Mouse (Mus musculus) megakaryocyte, embryonic 14.5 days (primary cell): ENCODE data around the gene Ube2e1.

Source experiments
- FLI1 ChIP-seq: IDR thresholded peaks from 2 replicates; pipeline ENCODE4 v1.6.1; 2012; ENCODE audit warnings: low read length, inconsistent platforms, mixed read lengths
- GATA1 ChIP-seq: IDR thresholded peaks from 3 replicates; pipeline ENCODE4 v1.6.1; 2012; ENCODE audit warnings: mixed read lengths, low read length, inconsistent platforms, borderline replicate concordance

DNA sequence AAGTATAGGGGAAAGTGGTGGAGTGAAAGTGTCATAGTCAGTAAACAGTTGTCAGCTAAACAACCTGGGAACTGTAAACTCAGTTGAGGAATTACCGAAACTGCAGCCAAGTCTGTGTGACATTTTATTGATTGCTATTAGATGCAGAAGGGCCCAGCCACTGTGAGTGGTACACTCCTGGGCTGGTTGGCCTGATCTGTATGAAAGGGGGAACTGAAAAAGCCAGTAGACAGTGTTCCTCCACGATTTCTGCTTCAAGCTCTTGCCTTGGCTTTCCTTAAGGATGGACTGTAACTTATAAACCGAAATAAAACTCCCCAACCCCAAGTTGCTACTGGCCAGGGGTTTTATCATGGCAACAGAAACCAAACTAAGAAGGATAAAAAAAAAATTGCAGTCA, 39.1 kb downstream of the Ube2e1 start:
- TF ChIP-seq FLI1, result no peak
- TF ChIP-seq GATA1, result no peak
